Mouse (Mus musculus): ENCODE measurements around the gene Galnt6.
"Not testable (repeated sequence)": the region's sequence is repeated elsewhere in the genome, so short reads cannot be mapped to it uniquely, and the experiment has no call there.

Gene Galnt6

GRCm38 (mm10) chr15:100729281-100729985, at the start of gene Galnt6:
TSS of gene Galnt6 (minus strand) at chr15:100729376.
- no peak for DNase-seq (ENCODE audit: low read depth, low spot score)

- DNase-seq (ENCODE audit: low read depth, low spot score) = no peak
Measured at GRCm38 (mm10) chr15:100777020-100778016, 48.1 kb upstream of the Galnt6 start.

- DNase-seq (ENCODE audit: low read depth, low spot score) = no peak
Measured at GRCm38 (mm10) chr15:100776424-100776823, 47.2 kb upstream of the Galnt6 start.

- DNase-seq (ENCODE audit: low read depth, low spot score) = no peak
Measured at GRCm38 (mm10) chr15:100775189-100776166, 46.3 kb upstream of the Galnt6 start.

- DNase-seq (ENCODE audit: low read depth, low spot score) = not testable (repeated sequence)
Measured at GRCm38 (mm10) chr15:100773859-100774258, 44.7 kb upstream of the Galnt6 start.

- DNase-seq (ENCODE audit: low read depth, low spot score) = no peak
Measured at GRCm38 (mm10) chr15:100772685-100773084, 43.5 kb upstream of the Galnt6 start.

GRCm38 (mm10) chr15:100770338-100770737, 41.2 kb upstream of the Galnt6 start:
- no peak for DNase-seq (ENCODE audit: low read depth, low spot score)

GRCm38 (mm10) chr15:100769023-100769422, 39.8 kb upstream of the Galnt6 start:
- DNase-seq (ENCODE audit: low read depth, low spot score) = not testable (repeated sequence)

GRCm38 (mm10) chr15:100767851-100768250, 38.7 kb upstream of the Galnt6 start:
- no peak for DNase-seq (ENCODE audit: low read depth, low spot score)

- no peak for DNase-seq (ENCODE audit: low read depth, low spot score)
Measured at GRCm38 (mm10) chr15:100766826-100767225, 37.6 kb upstream of the Galnt6 start.

- no peak for DNase-seq (ENCODE audit: low read depth, low spot score)
Measured at GRCm38 (mm10) chr15:100764163-100764951, 35.2 kb upstream of the Galnt6 start.

GRCm38 (mm10) chr15:100762649-100763048, 33.5 kb upstream of the Galnt6 start:
- no peak for DNase-seq (ENCODE audit: low read depth, low spot score)

GRCm38 (mm10) chr15:100761419-100762185, 32.4 kb upstream of the Galnt6 start, which contains the start of gene Slc4a8:
TSS of gene Slc4a8 (plus strand) at chr15:100761747.
- peak; percentile 95 for DNase-seq (ENCODE audit: low read depth, low spot score)

- no peak for DNase-seq (ENCODE audit: low read depth, low spot score)
Measured at GRCm38 (mm10) chr15:100761036-100761418, 31.9 kb upstream of the Galnt6 start.

GRCm38 (mm10) chr15:100759286-100759685, 30.1 kb upstream of the Galnt6 start:
- DNase-seq (ENCODE audit: low read depth, low spot score) = no peak

GRCm38 (mm10) chr15:100757527-100757978, 28.4 kb upstream of the Galnt6 start:
- DNase-seq (ENCODE audit: low read depth, low spot score) = peak; percentile 86

GRCm38 (mm10) chr15:100755881-100756624, 26.9 kb upstream of the Galnt6 start:
- no peak for DNase-seq (ENCODE audit: low read depth, low spot score)

- no peak for DNase-seq (ENCODE audit: low read depth, low spot score)
Measured at GRCm38 (mm10) chr15:100755498-100755859, 26.3 kb upstream of the Galnt6 start.
